Mouse (Mus musculus) lung, embryonic 16.5 days (tissue): ENCODE measurements around the gene Sox15. TPM values are rescaled to one million over a fixed set of nuclear protein-coding genes. Genes with fewer than 3 reads are reported as not detected.
"Not testable (repeated sequence)": the region's sequence is repeated elsewhere in the genome, so short reads cannot be mapped to it uniquely, and the experiment has no call there.

Source experiments
- ATAC-seq: fragments of 200-750 bp; cut with Nextera tagmentation; 2 replicates; pipeline ENCODE4 v1.8.0; 2017; ENCODE audit warnings: low read depth, mild to moderate bottlenecking, moderate library complexity
- H3K27ac ChIP-seq: fragments of 300-500 bp; sonication (generic); 2 replicates; pipeline ENCODE4 v1.5.1; 2014; ENCODE audit warnings: mild to moderate bottlenecking, control low read depth, low read length
- H3K27me3 ChIP-seq: fragments of 300-500 bp; sonication (generic); 2 replicates; pipeline ENCODE4 v1.6.1; 2014; ENCODE audit warnings: low read depth, low read length, mixed read lengths; ENCODE audit not compliant: control insufficient read depth, insufficient read depth
- H3K36me3 ChIP-seq: fragments of 300-500 bp; sonication (generic); 2 replicates; pipeline ENCODE4 v1.6.1; 2014; ENCODE audit warnings: low read length; ENCODE audit not compliant: control insufficient read depth, insufficient read depth
- H3K4me1 ChIP-seq: fragments of 300-500 bp; sonication (generic); replicated peaks from 2 replicates; pipeline ENCODE4 v1.6.1; 2014; ENCODE audit warnings: low read length, mixed read lengths; ENCODE audit not compliant: control insufficient read depth, insufficient read depth
- H3K4me2 ChIP-seq: fragments of 300-500 bp; sonication (generic); 2 replicates; pipeline ENCODE4 v1.6.1; 2014; ENCODE audit warnings: low read depth, low read length, control low read depth
- H3K4me3 ChIP-seq: fragments of 300-500 bp; sonication (generic); 2 replicates; pipeline ENCODE4 v1.5.1; 2014; ENCODE audit warnings: mild to moderate bottlenecking, low read length, control low read depth
- H3K9ac ChIP-seq: fragments of 300-500 bp; sonication (generic); 2 replicates; pipeline ENCODE4 v1.6.1; 2014; ENCODE audit warnings: low read length, control low read depth
- H3K9me3 ChIP-seq: fragments of 300-500 bp; sonication (generic); 2 replicates; pipeline ENCODE4 v1.6.1; 2016; ENCODE audit warnings: low read length; ENCODE audit not compliant: control insufficient read depth
- WGBS: fragments of 180-500 bp; shearing (Covaris S2); extraction: QIAGEN DNeasy Blood & Tissue Kit; methylation state at CpG from one replicate; pipeline ENCODE4 v1.1.7; 2014; 5-methylcytosine and 5-hydroxymethylcytosine counted together
- polyA plus RNA-seq: library from polyadenylated mRNA; unstranded; fragments of >200 nt; fragmentation: Nextera tagmentation; extraction: Ambion mirVana; gene quantifications from 2 replicates; pipeline ENCODE4 v1.2.1, GENCODE M21; 2015

Gene Sox15
- polyA plus RNA-seq, 1 experiment from 2014 or later = 0.54 TPM

DNA sequence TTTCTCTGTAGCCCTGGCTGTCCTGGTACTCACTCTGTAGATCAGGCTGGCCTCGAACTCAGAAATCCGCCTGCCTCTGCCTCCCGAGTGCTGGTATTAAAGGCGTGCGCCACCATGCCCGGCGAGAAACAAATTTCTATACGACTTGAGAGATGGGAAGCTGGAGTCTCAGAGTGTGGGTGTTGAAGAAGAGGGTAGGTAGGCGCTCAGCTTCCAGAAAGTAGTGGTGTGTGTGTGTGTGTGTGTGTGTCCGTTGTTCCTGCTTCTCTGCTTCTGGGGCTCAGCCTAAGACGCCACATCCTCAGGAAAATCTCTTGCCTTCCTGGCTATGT lies 40.9 kb upstream of the Sox15 start:
- not testable (repeated sequence) for ATAC-seq, H3K27me3 ChIP-seq, H3K4me1 ChIP-seq, H3K9me3 ChIP-seq, H3K9ac ChIP-seq, H3K36me3 ChIP-seq, H3K27ac ChIP-seq
- 42% methylated on average over 11 of the region's 11 CpGs for WGBS
- Histone ChIP-seq H3K4me2 (peak overlapping the region; percentile 48; the same call in 1 of the 2 replicates), H3K4me3 (0 out of 2 replicates have a peak overlapping the region, but pooled peaks have one; percentile 5)

DNA sequence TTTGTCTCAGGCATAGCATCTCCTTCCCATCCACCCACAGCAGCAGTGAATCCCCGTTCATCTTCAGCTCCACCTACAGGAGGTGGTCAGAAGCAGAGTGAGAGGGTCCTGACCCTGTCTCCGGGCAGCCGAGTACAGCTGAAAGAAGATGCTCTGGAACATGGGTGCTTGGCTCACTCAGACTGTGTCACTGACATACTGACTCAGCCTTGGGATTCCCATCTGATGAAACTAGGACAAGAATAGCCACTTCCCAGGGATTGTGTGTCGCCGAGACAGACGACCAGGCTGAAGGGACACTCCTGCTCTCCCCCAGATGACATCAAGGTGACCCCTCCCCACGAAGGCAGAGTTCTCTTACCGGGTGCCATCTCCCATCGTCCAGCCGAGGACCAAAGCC lies 38.3 kb upstream of the Sox15 start:
- Histone ChIP-seq H3K4me3 (no peak overlapping the region), H3K4me1 (peaks cover 3% of the 10 kb centered on the region; the same call in 1 of the 2 replicates), H3K9me3 (no peaks in the 10 kb centered on the region), H3K27me3 (peaks cover 4% of the 10 kb centered on the region; the same call in 1 of the 2 replicates), H3K4me2 (no peak overlapping the region), H3K27ac (no peak overlapping the region), H3K36me3 (no peaks in the 10 kb centered on the region), H3K9ac (no peak overlapping the region)
- ATAC-seq = no peak
- 38% methylated on average over 10 of the region's 10 CpGs for whole genome bisulfite sequencing

DNA sequence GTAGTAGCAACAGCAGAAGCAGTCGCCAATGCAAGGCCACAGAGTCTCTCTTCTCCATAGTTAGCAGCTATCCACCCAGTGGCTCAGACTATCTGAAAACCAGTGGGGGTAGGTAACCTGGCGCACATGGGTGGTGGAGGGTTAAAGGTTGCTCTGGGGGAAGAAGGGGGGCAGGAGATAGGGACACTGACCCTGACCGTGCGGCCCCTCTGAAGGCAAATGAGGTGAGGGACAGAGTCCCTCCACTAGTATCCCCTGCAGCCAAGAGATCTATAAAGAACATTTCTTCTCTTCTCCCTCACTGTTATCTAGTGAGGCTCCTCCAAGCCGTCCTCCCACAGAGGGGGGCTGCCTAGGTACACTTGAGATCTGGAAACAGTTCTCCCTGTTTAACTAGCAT lies 37.3 kb upstream of the Sox15 start, which contains the start of gene Shbg:
Gene Shbg, minus strand, starts transcription at position 101 of the 400 bp plus-strand sequence.
- Histone ChIP-seq H3K9ac (no peak within 1 kb of the TSS), H3K4me3 (no peak within 1 kb of the TSS), H3K27ac (no peak within 1 kb of the TSS), H3K4me1 (peaks cover 3% of the 10 kb centered on the region; the same call in 1 of the 2 replicates), H3K9me3 (no peaks in the 10 kb centered on the region), H3K4me2 (no peak within 1 kb of the TSS), H3K27me3 (peaks cover 4% of the 10 kb centered on the region; the same call in 1 of the 2 replicates), H3K36me3 (no peaks in the 10 kb centered on the region)
- 56% methylated on average over 5 of the region's 5 CpGs for WGBS
- ATAC-seq = no peak

DNA sequence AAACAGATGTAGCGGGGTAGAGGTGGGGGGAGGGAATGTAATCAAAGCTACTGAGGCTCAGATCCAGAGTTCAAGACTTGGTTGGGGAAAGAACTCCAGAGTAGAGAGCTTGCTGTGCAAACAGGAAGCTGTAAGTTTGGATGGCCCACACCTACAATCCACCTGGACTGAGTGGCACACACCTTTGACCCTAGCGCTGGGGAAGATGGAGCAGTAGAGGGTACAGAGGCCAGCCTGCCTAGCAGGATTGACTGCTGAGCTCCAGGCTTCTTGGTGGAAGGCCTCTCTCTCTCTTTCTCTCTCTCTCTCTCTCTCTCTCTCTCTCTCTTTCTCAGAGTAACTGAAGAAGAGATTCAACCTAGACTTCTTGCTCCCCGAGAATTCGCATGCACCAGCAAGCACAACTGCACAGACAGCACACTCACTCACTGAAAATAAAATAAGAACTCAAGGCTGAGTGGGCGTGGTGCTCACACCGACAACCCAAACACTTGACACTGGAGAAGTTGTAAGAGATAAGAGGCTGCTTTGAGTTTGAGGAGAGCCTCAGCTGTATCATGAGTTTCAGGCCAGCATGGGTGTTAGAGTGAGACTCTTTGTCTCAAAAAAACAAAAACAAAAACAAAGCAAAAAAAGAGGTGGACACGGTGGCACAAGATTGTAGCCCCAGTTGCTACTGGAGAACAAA lies 34.6 kb upstream of the Sox15 start:
- Histone ChIP-seq H3K4me2 (no peak overlapping the region), H3K9ac (no peak overlapping the region), H3K4me1 (no peaks in the 10 kb centered on the region; the same call in 1 of the 2 replicates), H3K4me3 (no peak overlapping the region), H3K9me3 (no peaks in the 10 kb centered on the region), H3K27me3 (peaks cover 3% of the 10 kb centered on the region; the same call in 1 of the 2 replicates), H3K36me3 (no peaks in the 10 kb centered on the region), H3K27ac (no peak overlapping the region)
- WGBS = 62% methylated on average over 7 of the region's 7 CpGs
- no peak for ATAC-seq

DNA sequence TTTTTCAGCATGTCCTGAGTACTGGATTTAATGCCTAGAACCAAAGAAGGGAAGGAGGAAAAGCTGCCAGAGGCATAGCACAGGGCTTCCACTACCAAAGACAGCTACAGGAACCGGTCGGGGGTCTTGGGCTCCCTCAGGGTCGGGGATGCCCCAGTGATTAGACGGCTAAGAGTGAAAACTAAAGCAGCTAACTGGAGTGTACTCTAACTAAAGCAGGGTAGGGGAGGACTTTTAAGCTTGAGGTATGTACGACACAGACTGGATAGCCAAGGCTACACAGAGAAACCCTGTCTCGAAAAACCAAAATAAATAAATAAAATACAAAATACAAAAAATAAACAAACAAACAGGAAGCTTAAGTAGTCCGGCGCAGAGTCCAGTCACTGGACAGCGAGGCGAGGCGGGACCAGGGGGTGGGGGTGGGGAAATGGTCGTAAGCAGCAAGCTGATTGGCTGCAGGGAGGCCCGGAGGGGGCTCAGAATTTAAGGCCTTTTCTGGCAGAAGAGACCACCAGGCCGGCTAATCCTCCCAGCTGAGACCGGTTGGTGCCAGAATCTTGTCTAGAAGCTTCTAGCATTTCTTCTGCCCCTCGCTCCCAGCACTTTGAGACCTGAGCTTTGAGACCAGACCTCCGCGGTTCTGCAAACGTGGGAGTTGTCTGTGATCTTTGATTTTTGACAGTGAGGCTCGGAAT lies 33.4 kb upstream of the Sox15 start, which contains the start of gene Sat2:
Gene Sat2, plus strand, starts transcription at position 454 of the 698 bp plus-strand sequence.
- no peaks in the 10 kb centered on the region for H3K36me3 ChIP-seq
- peaks cover 2% of the 10 kb centered on the region; the same call in 1 of the 2 replicates for H3K27me3 ChIP-seq
- 2% methylated on average over 20 of the region's 20 CpGs for WGBS
- H3K27ac ChIP-seq = peak within 1 kb of the TSS; percentile 38
- peak within 1 kb of the TSS; percentile 61 for H3K4me3 ChIP-seq
- peak within 1 kb of the TSS; percentile 77 for H3K9ac ChIP-seq
- H3K4me1 ChIP-seq = no peaks in the 10 kb centered on the region; the same call in 1 of the 2 replicates
- H3K4me2 ChIP-seq = peak within 1 kb of the TSS; percentile 59
- peak; percentile 93 for ATAC-seq
- H3K9me3 ChIP-seq = no peaks in the 10 kb centered on the region

DNA sequence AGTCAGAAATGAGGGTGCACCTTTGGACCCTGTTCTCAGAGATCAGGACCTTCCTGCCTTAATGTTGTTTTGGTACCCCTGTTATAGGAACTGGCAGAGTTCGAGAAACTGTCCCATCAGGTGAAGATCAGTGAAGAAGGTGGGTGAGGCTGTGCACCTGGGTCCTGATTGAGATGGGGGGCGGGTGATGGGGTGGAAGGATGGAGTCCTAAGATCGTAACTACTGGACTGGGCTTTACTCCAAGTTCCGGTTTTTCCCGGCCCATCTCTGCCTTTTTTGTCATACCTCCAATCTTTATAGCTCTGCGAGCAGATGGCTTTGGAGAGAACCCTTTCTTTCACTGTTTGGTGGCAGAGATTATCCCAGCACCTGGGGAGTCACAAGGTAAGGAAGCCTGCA lies 32.7 kb upstream of the Sox15 start:
- Histone ChIP-seq H3K27ac (no peak overlapping the region; the same call in 1 of the 2 replicates), H3K9me3 (no peaks in the 10 kb centered on the region), H3K4me1 (no peaks in the 10 kb centered on the region; the same call in 1 of the 2 replicates), H3K27me3 (peaks cover 2% of the 10 kb centered on the region; the same call in 1 of the 2 replicates), H3K36me3 (no peaks in the 10 kb centered on the region), H3K4me3 (peak overlapping the region; percentile 61), H3K9ac (peak overlapping the region; percentile 77), H3K4me2 (peak overlapping the region; percentile 59)
- peak; percentile 15; the same call in 1 of the 2 replicates for ATAC-seq
- WGBS = 26% methylated on average over 6 of the region's 6 CpGs

DNA sequence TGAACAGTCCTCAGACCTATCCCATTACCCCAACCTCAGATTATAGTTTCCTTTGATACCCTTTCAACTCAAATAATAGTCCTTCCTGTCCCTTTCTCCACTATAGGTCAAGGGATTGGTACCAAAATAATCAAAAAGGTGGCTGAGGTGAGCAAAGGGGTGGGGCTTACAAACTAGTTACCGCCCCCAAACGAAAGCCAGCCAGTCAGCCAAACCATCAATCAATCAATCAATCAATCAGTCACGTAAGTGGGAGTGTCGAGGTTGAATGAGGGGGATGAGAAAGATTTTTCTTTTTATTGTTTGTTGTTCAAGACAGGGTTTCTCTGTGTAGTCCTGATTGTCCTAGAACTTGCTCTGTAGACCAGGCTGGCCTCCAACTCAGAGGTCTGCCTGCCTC lies 32.1 kb upstream of the Sox15 start:
- no peak overlapping the region for H3K27ac ChIP-seq
- no peaks in the 10 kb centered on the region for H3K36me3 ChIP-seq
- no peaks in the 10 kb centered on the region for H3K9me3 ChIP-seq
- H3K4me3 ChIP-seq = peak overlapping the region; percentile 61
- H3K27me3 ChIP-seq = no peaks in the 10 kb centered on the region
- peak overlapping the region; percentile 77 for H3K9ac ChIP-seq
- 68% methylated on average over 4 of the region's 4 CpGs for WGBS
- ATAC-seq = no peak
- no peaks in the 10 kb centered on the region; the same call in 1 of the 2 replicates for H3K4me1 ChIP-seq
- H3K4me2 ChIP-seq = peak overlapping the region; percentile 59; the same call in 1 of the 2 replicates

DNA sequence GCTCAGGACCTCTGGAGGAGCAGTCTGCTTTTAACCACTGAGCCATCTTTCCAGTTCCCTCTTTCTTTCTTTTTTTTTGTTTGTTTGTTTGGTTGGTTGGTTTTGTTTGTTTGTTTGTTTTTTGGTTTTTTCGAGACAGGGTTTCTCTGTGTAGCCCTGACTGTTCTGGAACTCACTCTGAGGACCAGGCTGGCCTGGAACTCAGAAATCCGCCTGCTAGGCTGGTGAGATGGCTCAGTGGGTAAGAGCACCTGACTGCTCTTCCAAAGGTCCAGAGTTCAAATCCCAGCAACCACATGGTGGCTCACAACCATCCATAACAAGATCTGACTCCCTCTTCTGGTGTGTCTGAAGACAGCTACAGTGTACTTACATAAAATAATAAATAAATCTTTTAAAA lies 30.8 kb upstream of the Sox15 start:
- not testable (repeated sequence) for H3K4me3 ChIP-seq, H3K27ac ChIP-seq, H3K9ac ChIP-seq, H3K27me3 ChIP-seq, H3K4me1 ChIP-seq, ATAC-seq, H3K9me3 ChIP-seq, H3K4me2 ChIP-seq, H3K36me3 ChIP-seq
- 84% methylated on average over 2 of the region's 2 CpGs for WGBS

DNA sequence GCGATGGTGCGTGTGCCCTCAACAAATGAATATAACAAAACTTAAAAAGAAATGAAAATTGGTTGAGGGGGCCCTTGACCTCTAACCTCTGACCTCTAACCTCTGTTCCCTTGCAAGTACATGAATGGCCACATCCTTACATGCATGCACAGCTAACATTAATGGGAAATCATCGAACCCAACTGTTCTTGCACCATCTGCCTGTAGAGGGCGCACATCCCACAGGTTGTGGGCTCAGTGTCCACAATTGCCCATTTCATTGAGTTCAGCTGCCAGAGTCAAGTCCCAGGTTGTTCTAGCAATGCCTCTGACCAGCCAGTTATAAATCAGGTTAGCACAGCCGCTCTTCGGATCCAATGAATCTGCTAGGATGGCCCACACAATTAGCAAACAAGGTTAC lies 26.8 kb upstream of the Sox15 start:
- no peaks in the 10 kb centered on the region for H3K36me3 ChIP-seq
- H3K4me1 ChIP-seq = peaks cover 4% of the 10 kb centered on the region; the same call in 1 of the 2 replicates
- no peak for ATAC-seq
- no peaks in the 10 kb centered on the region for H3K27me3 ChIP-seq
- H3K27ac ChIP-seq = no peak overlapping the region
- no peak overlapping the region for H3K9ac ChIP-seq
- WGBS = 33% methylated on average over 6 of the region's 6 CpGs
- no peak overlapping the region for H3K4me3 ChIP-seq
- no peak overlapping the region for H3K4me2 ChIP-seq
- H3K9me3 ChIP-seq = no peaks in the 10 kb centered on the region
